8 mouse cellular contexts compared by ENCODE assay signal in the genomic region with DNA sequence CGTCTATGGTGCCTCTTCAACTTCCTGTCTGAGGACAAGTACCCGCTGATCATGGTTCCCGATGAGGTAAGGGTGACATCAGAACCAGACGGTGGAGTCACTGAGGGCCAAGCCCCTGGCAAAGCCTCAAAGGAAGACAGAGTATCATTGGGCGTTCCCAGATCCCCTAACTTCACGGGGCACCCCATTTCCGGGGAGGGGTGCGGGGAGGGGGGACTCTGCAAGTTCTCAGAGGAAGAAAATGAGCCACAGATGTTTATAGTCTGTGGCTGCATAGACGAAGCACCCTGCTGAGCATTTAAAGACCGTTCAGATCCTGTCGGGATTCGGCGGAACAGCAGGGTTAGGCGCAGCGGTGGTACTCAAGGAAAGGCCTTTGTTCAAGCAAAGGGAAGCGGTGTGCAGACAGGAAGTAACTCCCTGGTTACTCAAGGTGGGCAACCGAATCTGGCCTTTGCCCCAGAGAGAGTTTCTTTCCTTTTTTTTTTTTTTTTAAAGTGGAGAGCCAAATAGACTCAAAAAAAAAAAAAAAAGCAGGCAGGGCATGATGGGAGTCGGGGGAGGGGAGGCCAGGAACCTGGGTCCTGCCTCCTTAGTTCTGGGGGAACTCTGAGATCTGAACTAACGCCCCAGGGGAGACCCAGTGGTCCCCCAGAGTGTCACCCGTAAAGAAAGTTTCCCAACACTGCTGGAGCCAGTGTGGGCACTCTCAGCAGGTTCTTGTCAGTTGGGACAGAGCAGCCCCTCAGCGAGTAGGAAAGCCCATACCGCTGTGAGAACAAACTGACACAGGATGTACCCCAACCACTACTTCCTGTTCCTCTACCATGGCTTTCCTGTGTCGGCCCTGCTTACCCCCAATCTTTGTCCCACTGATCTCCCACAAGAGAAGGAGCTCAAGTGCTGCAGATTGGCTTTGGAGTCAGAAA. TPM values are rescaled to one million over a fixed set of nuclear protein-coding genes. Genes with fewer than 3 reads are reported as not detected.
DNase-seq lines count a peak whose midpoint lies in the region; ATAC-seq and TF ChIP-seq lines count a peak whose summit lies in the region.

No protein-coding gene starts in this region.

- no peak overlapping the region for H3K27ac ChIP-seq in kidney, postnatal 0 days
- peak overlapping the region; percentile 84 for H3K27ac ChIP-seq in limb, embryonic 11.5 days (replicated peaks; ENCODE audit: low read depth, low read length)

- ATAC-seq in kidney, postnatal 0 days (replicated peaks; ENCODE audit: low FRiP score, low read depth) = no peak
- ATAC-seq in limb, embryonic 11.5 days (ENCODE audit: insufficient number of reproducible peaks, low FRiP score, low TSS enrichment, low read depth) = 0 out of 2 replicates have a peak, but pooled peaks have one; percentile 19
- peak; percentile 88 for ATAC-seq in monocyte, adult 5-6 weeks (replicated peaks; ENCODE audit: insufficient number of reproducible peaks, low FRiP score, low TSS enrichment, poor library complexity, severe bottlenecking)

- 0 out of 2 replicates have a peak overlapping the region, but pooled peaks have one; percentile 8 for H3K9ac ChIP-seq in kidney, postnatal 0 days (ENCODE audit: low read depth, low read length)
- peak overlapping the region; percentile 38; the same call in 1 of the 2 replicates for H3K9ac ChIP-seq in limb, embryonic 11.5 days (ENCODE audit: low read length)

- TF ChIP-seq CTCF in kidney, postnatal 0 days (IDR thresholded peaks at IDR 0.05; ENCODE audit: low read depth) = no peak

- H3K4me3 ChIP-seq in kidney, postnatal 0 days (replicated peaks; ENCODE audit: low read depth, low read length) = no peak overlapping the region
- H3K4me3 ChIP-seq in limb, embryonic 11.5 days (ENCODE audit: low read depth, low read length) = no peak overlapping the region

- H3K27me3 ChIP-seq in kidney, postnatal 0 days (ENCODE audit: insufficient read depth, low read length) = no peaks in the 10 kb centered on the region
- no peaks in the 10 kb centered on the region for H3K27me3 ChIP-seq in limb, embryonic 11.5 days (ENCODE audit: control insufficient read depth, insufficient read depth, low read length)

- H3K9me3 ChIP-seq in kidney, postnatal 0 days (replicated peaks; ENCODE audit: low read length) = no peaks in the 10 kb centered on the region
- no peaks in the 10 kb centered on the region for H3K9me3 ChIP-seq in limb, embryonic 11.5 days (ENCODE audit: control insufficient read depth, low read length)

- 35% methylated on average over 23 of the region's 23 CpGs for WGBS in kidney, postnatal 0 days
- WGBS in limb, embryonic 11.5 days = 16% methylated on average over 23 of the region's 23 CpGs

- no peaks in the 10 kb centered on the region for H3K36me3 ChIP-seq in kidney, postnatal 0 days (ENCODE audit: insufficient read depth, low read length)
- H3K36me3 ChIP-seq in limb, embryonic 11.5 days (ENCODE audit: control insufficient read depth, insufficient read depth, low read length) = no peaks in the 10 kb centered on the region

- H3K4me2 ChIP-seq in kidney, postnatal 0 days (ENCODE audit: low read length) = 0 out of 2 replicates have a peak overlapping the region, but pooled peaks have one; percentile 21
- H3K4me2 ChIP-seq in limb, embryonic 11.5 days (ENCODE audit: low read depth, severe bottlenecking) = peak overlapping the region; percentile 21

- no peak for DNase-seq in kidney, postnatal 0 days (ENCODE audit: low spot score)
- no peak for DNase-seq in kidney, postnatal 14 days
- peak; percentile 48 for DNase-seq in embryo, embryonic 10.5 days (ENCODE audit: low spot score)
- peak; percentile 62 for DNase-seq in limb, embryonic 11.5 days (ENCODE audit: low spot score)
- DNase-seq in thymus, postnatal 4 days = peak; percentile 79
- no peak for DNase-seq in right cerebral cortex, postnatal 25 days
- no peak for DNase-seq in testis, postnatal 14 days (ENCODE audit: low spot score)

- H3K4me1 ChIP-seq in kidney, postnatal 0 days (replicated peaks; ENCODE audit: insufficient read depth, low read length) = no peaks in the 10 kb centered on the region
- peaks cover 9% of the 10 kb centered on the region for H3K4me1 ChIP-seq in limb, embryonic 11.5 days (ENCODE audit: control insufficient read depth, insufficient read depth, low read length)

RNA-seq across cellular contexts. Expression of a gene that starts 10.4 kb away (rescaled TPM):
- 8.6 and 9.2 TPM in 2 replicates for polyA plus RNA-seq in kidney, postnatal 0 days (2015; fragmentation: Nextera tagmentation; extraction: Ambion mirVana)
- 4.5 and 5.6 TPM in 2 replicates for polyA plus RNA-seq in limb, embryonic 11.5 days (2014; fragmentation: Nextera tagmentation; extraction: Ambion mirVana)
- 96.3 to 128 TPM (median 103 TPM) in 3 replicates for total RNA-seq in monocyte, adult 5-6 weeks (2017)

RNA-seq across cellular contexts. Expression of a gene that starts 14.5 kb away (rescaled TPM):
- 1.8 and 2.0 TPM in 2 replicates for polyA plus RNA-seq in kidney, postnatal 0 days (2015; fragmentation: Nextera tagmentation; extraction: Ambion mirVana)
- polyA plus RNA-seq in limb, embryonic 11.5 days (2014; fragmentation: Nextera tagmentation; extraction: Ambion mirVana) = 2.3 and 2.7 TPM in 2 replicates
- total RNA-seq in monocyte, adult 5-6 weeks (2017) = 4.7 to 13.9 TPM (median 9.0 TPM) in 3 replicates

RNA-seq across cellular contexts. Expression of a gene that starts 41.1 kb away (rescaled TPM):
- polyA plus RNA-seq in kidney, postnatal 0 days (2015; fragmentation: Nextera tagmentation; extraction: Ambion mirVana) = 30.4 and 32.4 TPM in 2 replicates
- 34.0 and 35.4 TPM in 2 replicates for polyA plus RNA-seq in limb, embryonic 11.5 days (2014; fragmentation: Nextera tagmentation; extraction: Ambion mirVana)
- 1.3 to 6.9 TPM (median 5.1 TPM) in 3 replicates for total RNA-seq in monocyte, adult 5-6 weeks (2017)

Comparison
In these comparisons a context has a peak if more than half of its experiments do, and no peak if none do; other contexts are left out.
1. DNase-seq: peak in embryo, embryonic 10.5 days (single experiment), limb, embryonic 11.5 days (single experiment) and thymus, postnatal 4 days (single experiment); none in kidney, postnatal 0 days (single experiment), kidney, postnatal 14 days (single experiment), right cerebral cortex, postnatal 25 days (single experiment) and testis, postnatal 14 days (single experiment).